Mouse (Mus musculus) embryonic facial prominence, embryonic 12.5 days (tissue): ENCODE data around the gene Srms. TPM values are rescaled to one million over a fixed set of nuclear protein-coding genes. Genes with fewer than 3 reads are reported as not detected.

Experiments
- ATAC-seq: fragments of 200-750 bp; cut with Nextera tagmentation; 2 replicates; pipeline ENCODE4 v1.8.0; 2017; ENCODE audit not compliant: insufficient number of reproducible peaks, insufficient read depth, low FRiP score, low TSS enrichment
- H3K27ac ChIP-seq: fragments of 300-500 bp; sonication (generic); 2 replicates; pipeline ENCODE4 v1.5.1; 2016; ENCODE audit warnings: mild to moderate bottlenecking
- H3K27me3 ChIP-seq: fragments of 300-500 bp; sonication (generic); 2 replicates; pipeline ENCODE4 v1.6.1; 2016; ENCODE audit warnings: mild to moderate bottlenecking, moderate library complexity
- H3K36me3 ChIP-seq: fragments of 300-500 bp; sonication (generic); 2 replicates; pipeline ENCODE4 v1.6.1; 2016; ENCODE audit warnings: mild to moderate bottlenecking
- H3K4me1 ChIP-seq: fragments of 300-500 bp; sonication (generic); 2 replicates; pipeline ENCODE4 v1.6.1; 2016
- H3K4me2 ChIP-seq: fragments of 300-500 bp; sonication (generic); replicated peaks from 2 replicates; pipeline ENCODE4 v1.6.1; 2016; ENCODE audit warnings: mild to moderate bottlenecking, moderate library complexity
- H3K4me3 ChIP-seq: fragments of 300-500 bp; sonication (generic); 2 replicates; pipeline ENCODE4 v1.5.1; 2016; ENCODE audit warnings: mild to moderate bottlenecking
- H3K9ac ChIP-seq: fragments of 300-500 bp; sonication (generic); 2 replicates; pipeline ENCODE4 v1.6.1; 2016; ENCODE audit warnings: mild to moderate bottlenecking, moderate library complexity
- H3K9me3 ChIP-seq: fragments of 300-500 bp; sonication (generic); 2 replicates; pipeline ENCODE4 v1.6.1; 2016; ENCODE audit warnings: mild to moderate bottlenecking, moderate library complexity
- WGBS: fragments of 180-500 bp; shearing (Covaris S2); methylation state at CpG from one replicate; pipeline ENCODE4 v1.1.7; 2016; 5-methylcytosine and 5-hydroxymethylcytosine counted together
- polyA plus RNA-seq: library from polyadenylated mRNA; unstranded; fragments of >200 nt; fragmentation: Nextera tagmentation; extraction: Ambion mirVana; gene quantifications from 2 replicates; pipeline ENCODE4 v1.2.1, GENCODE M21; 2016

The Srms gene
- polyA plus RNA-seq, 1 experiment from 2014 or later, result 0.12 TPM

GRCm38 (mm10) chr2:181158471-181158870, 54.5 kb downstream of the Srms start:
- Histone ChIP-seq H3K4me2 (no peak overlapping the region), H3K9ac (no peak overlapping the region), H3K9me3 (no peaks in the 10 kb centered on the region), H3K27ac (no peak overlapping the region), H3K36me3 (no peaks in the 10 kb centered on the region), H3K4me1 (peaks cover 6% of the 10 kb centered on the region; the same call in 1 of the 2 replicates), H3K4me3 (no peak overlapping the region), H3K27me3 (peaks cover 46% of the 10 kb centered on the region)
- 86% methylated on average over 2 of the region's 2 CpGs for WGBS
- ATAC-seq, result no peak

- Histone ChIP-seq H3K9ac (no peak overlapping the region), H3K4me2 (no peak overlapping the region), H3K36me3 (no peaks in the 10 kb centered on the region), H3K27ac (no peak overlapping the region), H3K9me3 (no peaks in the 10 kb centered on the region), H3K4me1 (peaks cover 6% of the 10 kb centered on the region; the same call in 1 of the 2 replicates), H3K27me3 (peaks cover 46% of the 10 kb centered on the region), H3K4me3 (no peak overlapping the region)
- WGBS, result 68% methylated on average over 6 of the region's 6 CpGs
- ATAC-seq, result no peak
Measured at GRCm38 (mm10) chr2:181157716-181158302, 55.2 kb downstream of the Srms start.

GRCm38 (mm10) chr2:181157180-181157579, 55.8 kb downstream of the Srms start:
- no peak overlapping the region; the same call in 1 of the 2 replicates for H3K4me2 ChIP-seq
- H3K27me3 ChIP-seq, result peaks cover 46% of the 10 kb centered on the region
- peaks cover 6% of the 10 kb centered on the region; the same call in 1 of the 2 replicates for H3K4me1 ChIP-seq
- no peak overlapping the region for H3K27ac ChIP-seq
- H3K4me3 ChIP-seq, result peak overlapping the region; percentile 28; the same call in 1 of the 2 replicates
- no peak overlapping the region for H3K9ac ChIP-seq
- no peak for ATAC-seq
- no peaks in the 10 kb centered on the region for H3K9me3 ChIP-seq
- no peaks in the 10 kb centered on the region for H3K36me3 ChIP-seq
- 80% methylated on average over 4 of the region's 4 CpGs for WGBS

GRCm38 (mm10) chr2:181156248-181157121, 56.5 kb downstream of the Srms start, which contains the start of gene Eef1a2:
Gene Eef1a2 (minus strand): TSS chr2:181157014.
- H3K9me3 ChIP-seq, result no peaks in the 10 kb centered on the region
- WGBS, result 3% methylated on average over 55 of the region's 55 CpGs
- peak within 1 kb of the TSS; percentile 28 for H3K4me3 ChIP-seq
- no peak for ATAC-seq
- peak within 1 kb of the TSS; percentile 43 for H3K4me2 ChIP-seq
- no peaks in the 10 kb centered on the region for H3K36me3 ChIP-seq
- H3K4me1 ChIP-seq, result peaks cover 6% of the 10 kb centered on the region; the same call in 1 of the 2 replicates
- peaks cover 46% of the 10 kb centered on the region for H3K27me3 ChIP-seq
- no peak within 1 kb of the TSS for H3K9ac ChIP-seq
- H3K27ac ChIP-seq, result no peak within 1 kb of the TSS

- H3K4me1 ChIP-seq, result peaks cover 6% of the 10 kb centered on the region; the same call in 1 of the 2 replicates
- H3K4me2 ChIP-seq, result no peak overlapping the region
- no peak overlapping the region for H3K9ac ChIP-seq
- H3K4me3 ChIP-seq, result 0 out of 2 replicates have a peak overlapping the region, but pooled peaks have one; percentile 28
- H3K27ac ChIP-seq, result no peak overlapping the region
- WGBS, result 67% methylated on average over 4 of the region's 4 CpGs
- no peaks in the 10 kb centered on the region for H3K9me3 ChIP-seq
- H3K27me3 ChIP-seq, result peaks cover 53% of the 10 kb centered on the region
- H3K36me3 ChIP-seq, result no peaks in the 10 kb centered on the region
- ATAC-seq, result no peak
Measured at GRCm38 (mm10) chr2:181155801-181156200, 57.2 kb downstream of the Srms start.

Other genes with a start within 250 kb of the Srms start
- gene Arfgap1, start 246.0 kb downstream of the Srms start, polyA plus RNA-seq, result 113 and 116 TPM in 2 replicates
- gene Col20a1, start 226.7 kb downstream of the Srms start, polyA plus RNA-seq, result 1.3 and 1.7 TPM in 2 replicates
- gene Chrna4, start 169.6 kb downstream of the Srms start, polyA plus RNA-seq, result 5.5 and 7.1 TPM in 2 replicates
- 2.8 and 4.9 TPM in 2 replicates for gene Kcnq2, start 77.9 kb downstream of the Srms start, polyA plus RNA-seq
- 0.22 and 0.42 TPM in 2 replicates for gene Eef1a2, start 56.2 kb downstream of the Srms start, polyA plus RNA-seq
- gene Ppdpf, start 25.9 kb downstream of the Srms start, polyA plus RNA-seq, result 458 and 495 TPM in 2 replicates
- not detected in 2 replicates for gene Ptk6, start 10.4 kb downstream of the Srms start, polyA plus RNA-seq
- 0.14 and 0.39 TPM in 2 replicates for gene Fndc11, start 6.8 kb upstream of the Srms start, polyA plus RNA-seq
- 1.0 and 1.3 TPM in 2 replicates for gene Helz2, start 28.8 kb upstream of the Srms start, polyA plus RNA-seq
- 19.7 and 20.3 TPM in 2 replicates for gene Gmeb2, start 74.8 kb upstream of the Srms start, polyA plus RNA-seq
- gene Stmn3, start 101.3 kb upstream of the Srms start, polyA plus RNA-seq, result 57.3 and 91.3 TPM in 2 replicates
- gene Rtel1, start 106.6 kb upstream of the Srms start, polyA plus RNA-seq, result 54.0 and 62.4 TPM in 2 replicates
- 61.6 and 69.7 TPM in 2 replicates for gene Zgpat, start 151.7 kb upstream of the Srms start, polyA plus RNA-seq
- 73.3 and 77.5 TPM in 2 replicates for gene Arfrp1, start 152.2 kb upstream of the Srms start, polyA plus RNA-seq
- 29.2 and 36.5 TPM in 2 replicates for gene Lime1, start 166.9 kb upstream of the Srms start, polyA plus RNA-seq
- gene Zbtb46, start 246.2 kb upstream of the Srms start, polyA plus RNA-seq, result 9.2 and 9.6 TPM in 2 replicates